Mouse (Mus musculus): ENCODE results near the gene Pcdh18. TPM values are rescaled to one million over a fixed set of nuclear protein-coding genes. Genes with fewer than 3 reads are reported as not detected.

Gene Pcdh18
- polyA plus RNA-seq, 1 experiment from 2014 or later: 63.6 TPM

DNA sequence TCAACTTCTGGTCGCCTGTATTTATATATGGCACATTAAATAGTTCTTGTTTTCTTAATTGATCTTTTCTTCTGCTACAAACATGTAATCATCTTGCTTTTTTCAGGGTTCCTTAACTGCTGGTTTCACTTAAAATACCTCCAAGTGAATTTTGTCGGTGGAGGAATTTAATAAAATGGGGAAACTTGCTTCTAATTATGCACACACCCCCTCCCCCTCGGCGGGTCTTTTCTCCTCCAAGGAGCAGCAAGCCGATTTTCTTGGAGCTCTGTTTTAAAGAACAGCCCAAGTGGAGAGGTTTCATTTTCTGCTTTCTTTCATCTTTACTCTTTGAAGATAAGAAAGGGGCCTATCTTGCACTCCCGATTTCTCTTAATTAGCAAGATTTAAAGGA, 498 bp upstream of the Pcdh18 start:
- ATAC-seq (ENCODE audit: low FRiP score): peak; percentile 44; the same call in 1 of the 2 replicates
- no peaks in the 10 kb centered on the region for H3K9me3 ChIP-seq (ENCODE audit: control insufficient read depth, low read length)
- H3K4me1 ChIP-seq (replicated peaks; ENCODE audit: control insufficient read depth, insufficient read depth, low read length): peaks cover 7% of the 10 kb centered on the region; the same call in 1 of the 2 replicates
- H3K4me2 ChIP-seq (replicated peaks; ENCODE audit: low read depth, low read length): peak overlapping the region; percentile 58
- no peaks in the 10 kb centered on the region for H3K36me3 ChIP-seq (ENCODE audit: control insufficient read depth, insufficient read depth, low read length)
- whole genome bisulfite sequencing: 0% methylated on average over 6 of the region's 6 CpGs
- peak overlapping the region; percentile 69 for H3K4me3 ChIP-seq (ENCODE audit: low read depth, low read length)
- DNase-seq (ENCODE audit: low spot score): peak; percentile 76
- peak overlapping the region; percentile 91 for H3K27ac ChIP-seq (ENCODE audit: low read depth, low read length)
- no peaks in the 10 kb centered on the region for H3K27me3 ChIP-seq (ENCODE audit: control insufficient read depth, insufficient read depth, low read length)
- H3K9ac ChIP-seq (ENCODE audit: low read depth, low read length): peak overlapping the region; percentile 80; the same call in 1 of the 2 replicates

DNA sequence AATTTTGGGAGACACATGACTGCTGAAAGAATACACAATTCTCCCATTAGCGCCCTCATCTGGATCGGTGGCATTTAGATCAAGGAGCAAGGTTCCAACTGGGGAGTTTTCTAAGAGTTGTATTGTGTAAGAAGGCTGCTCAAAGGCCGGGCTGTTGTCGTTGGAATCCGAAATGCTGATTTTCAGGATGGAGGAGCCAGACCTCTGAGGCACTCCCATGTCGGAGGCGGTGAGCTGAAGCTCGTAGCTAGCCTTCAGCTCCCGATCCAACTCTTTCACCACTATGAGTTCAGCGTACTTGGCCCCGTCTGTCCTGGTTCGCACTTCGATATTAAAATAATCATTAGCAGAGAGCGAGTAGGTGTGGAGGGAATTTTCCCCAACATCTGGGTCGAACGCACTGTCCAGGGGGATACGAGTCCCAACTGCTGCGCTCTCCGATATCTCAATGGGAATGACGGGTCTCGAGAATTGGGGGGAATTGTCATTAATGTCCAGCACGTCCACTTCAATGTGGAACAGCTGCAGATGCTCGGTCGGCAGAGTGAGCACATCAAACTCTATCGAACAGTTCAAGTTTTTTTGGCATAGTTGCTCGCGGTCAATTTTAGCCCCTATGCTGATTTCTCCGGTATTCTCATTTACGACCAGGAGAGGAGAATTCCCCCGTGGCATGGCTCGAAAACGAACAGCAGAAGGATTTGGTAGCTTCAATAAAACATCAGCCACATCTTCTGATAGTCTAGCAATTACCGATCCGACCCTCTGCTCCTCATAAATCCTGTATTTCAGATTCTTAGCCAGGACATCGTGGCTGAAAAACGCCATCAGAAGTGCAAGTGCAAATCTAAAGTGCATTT, 909 bp downstream of the Pcdh18 start:
- under 1% methylated on average over 36 of the region's 36 CpGs for WGBS
- H3K27ac ChIP-seq (ENCODE audit: low read depth, low read length): peak overlapping the region; percentile 91
- H3K4me3 ChIP-seq (ENCODE audit: low read depth, low read length): peak overlapping the region; percentile 69
- H3K9me3 ChIP-seq (ENCODE audit: control insufficient read depth, low read length): no peaks in the 10 kb centered on the region
- peak overlapping the region; percentile 80 for H3K9ac ChIP-seq (ENCODE audit: low read depth, low read length)
- DNase-seq (ENCODE audit: low spot score) (peak; percentile 60), ATAC-seq (ENCODE audit: low FRiP score) (no peak; the same call in 1 of the 2 replicates)
- H3K27me3 ChIP-seq (ENCODE audit: control insufficient read depth, insufficient read depth, low read length): no peaks in the 10 kb centered on the region
- H3K4me2 ChIP-seq (replicated peaks; ENCODE audit: low read depth, low read length): peak overlapping the region; percentile 58
- no peaks in the 10 kb centered on the region for H3K36me3 ChIP-seq (ENCODE audit: control insufficient read depth, insufficient read depth, low read length)
- peaks cover 7% of the 10 kb centered on the region; the same call in 1 of the 2 replicates for H3K4me1 ChIP-seq (replicated peaks; ENCODE audit: control insufficient read depth, insufficient read depth, low read length)

DNA sequence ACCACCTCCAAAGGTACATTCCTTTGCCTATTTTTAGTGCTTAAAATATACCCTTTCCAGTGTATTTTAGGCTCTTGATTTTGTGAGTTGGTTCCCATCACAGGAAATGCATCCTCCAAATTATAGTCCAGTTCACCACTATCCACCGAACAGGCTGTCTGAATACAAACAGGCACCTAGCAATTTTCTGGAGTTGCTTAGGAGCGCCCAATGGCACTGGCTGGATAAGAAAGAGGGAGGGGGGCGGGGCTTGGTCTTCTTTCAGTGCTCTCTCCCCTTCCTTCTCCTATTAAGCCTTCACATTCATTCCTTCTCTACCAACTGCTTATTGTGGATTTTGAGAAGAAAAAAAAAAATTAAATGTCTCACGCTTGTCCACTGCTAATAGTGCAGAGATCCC, 4.4 kb downstream of the Pcdh18 start:
- DNase-seq (ENCODE audit: low spot score) (no peak), ATAC-seq (ENCODE audit: low FRiP score) (no peak)
- peaks cover 7% of the 10 kb centered on the region; the same call in 1 of the 2 replicates for H3K4me1 ChIP-seq (replicated peaks; ENCODE audit: control insufficient read depth, insufficient read depth, low read length)
- WGBS: 77% methylated on average over 4 of the region's 4 CpGs
- no peak overlapping the region for H3K9ac ChIP-seq (ENCODE audit: low read depth, low read length)
- H3K27ac ChIP-seq (ENCODE audit: low read depth, low read length): no peak overlapping the region
- no peaks in the 10 kb centered on the region for H3K27me3 ChIP-seq (ENCODE audit: control insufficient read depth, insufficient read depth, low read length)
- H3K36me3 ChIP-seq (ENCODE audit: control insufficient read depth, insufficient read depth, low read length): no peaks in the 10 kb centered on the region; the same call in 1 of the 2 replicates
- peak overlapping the region; percentile 14; the same call in 1 of the 2 replicates for H3K4me2 ChIP-seq (replicated peaks; ENCODE audit: low read depth, low read length)
- peak overlapping the region; percentile 69; the same call in 1 of the 2 replicates for H3K4me3 ChIP-seq (ENCODE audit: low read depth, low read length)
- no peaks in the 10 kb centered on the region for H3K9me3 ChIP-seq (ENCODE audit: control insufficient read depth, low read length)

DNA sequence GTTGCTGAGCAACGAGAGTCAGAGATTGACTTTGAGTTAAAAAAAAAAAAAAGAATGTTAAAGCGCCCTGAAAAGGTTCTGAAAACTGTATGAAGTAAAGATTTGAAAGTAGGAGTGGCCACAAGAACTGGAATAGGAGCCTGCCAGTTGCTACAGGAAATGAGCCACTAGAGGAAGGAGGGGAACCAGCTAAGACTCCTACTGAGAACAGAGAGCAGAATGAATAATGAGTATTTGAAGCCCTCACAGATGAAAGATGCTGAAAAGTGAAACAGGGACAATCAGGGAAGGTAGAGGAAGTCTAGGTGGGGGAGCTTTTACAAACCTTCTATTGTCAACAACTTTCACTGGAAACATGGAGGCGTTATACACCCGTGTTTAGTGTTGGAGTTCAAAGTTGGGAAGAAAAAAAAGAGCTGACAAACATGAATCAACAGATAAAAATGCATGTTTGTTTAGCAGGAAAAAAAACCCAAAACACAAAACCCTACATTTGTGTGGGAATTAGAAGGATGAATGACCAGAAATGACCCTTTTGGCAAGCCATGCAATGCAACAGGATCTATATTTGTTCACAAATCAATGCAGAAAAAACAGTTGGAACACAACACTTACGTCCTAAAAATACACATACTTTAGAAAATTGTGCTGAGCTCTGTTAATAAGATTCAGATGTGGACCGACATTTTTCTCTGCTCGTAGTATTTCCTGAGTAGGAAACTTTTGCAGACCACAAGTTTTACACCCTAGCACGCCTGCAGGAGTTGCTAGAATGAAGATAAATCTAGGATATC, 7.4 kb downstream of the Pcdh18 start:
- Histone ChIP-seq H3K4me1 (replicated peaks; ENCODE audit: control insufficient read depth, insufficient read depth, low read length) (peaks cover 7% of the 10 kb centered on the region; the same call in 1 of the 2 replicates), H3K9me3 (ENCODE audit: control insufficient read depth, low read length) (no peaks in the 10 kb centered on the region), H3K36me3 (ENCODE audit: control insufficient read depth, insufficient read depth, low read length) (peaks cover 3% of the 10 kb centered on the region), H3K4me3 (ENCODE audit: low read depth, low read length) (no peak overlapping the region), H3K4me2 (replicated peaks; ENCODE audit: low read depth, low read length) (no peak overlapping the region), H3K27me3 (ENCODE audit: control insufficient read depth, insufficient read depth, low read length) (no peaks in the 10 kb centered on the region), H3K9ac (ENCODE audit: low read depth, low read length) (no peak overlapping the region), H3K27ac (ENCODE audit: low read depth, low read length) (no peak overlapping the region)
- WGBS: 62% methylated on average over 8 of the region's 8 CpGs
- ATAC-seq (ENCODE audit: low FRiP score) (no peak), DNase-seq (ENCODE audit: low spot score) (no peak)

DNA sequence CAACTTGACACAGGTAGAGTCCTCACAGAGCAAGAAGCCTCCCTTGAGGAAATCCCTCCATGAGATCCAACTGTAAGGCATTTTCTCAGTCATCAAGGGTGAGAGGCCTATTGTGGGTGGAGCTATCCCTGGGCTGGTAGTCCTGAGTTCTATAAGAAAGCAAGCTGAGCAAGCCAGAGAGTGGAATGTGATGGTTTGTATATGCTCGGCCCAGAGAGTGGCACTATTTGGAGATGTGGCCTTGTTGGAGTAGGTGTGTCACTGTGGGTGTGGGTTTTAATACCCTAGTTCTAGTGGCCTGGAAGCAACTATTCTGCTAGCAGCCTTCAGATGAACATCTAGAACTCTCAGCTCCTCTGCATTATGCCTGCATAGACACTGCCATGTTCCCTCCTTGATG, 9.1 kb downstream of the Pcdh18 start:
- no peaks in the 10 kb centered on the region for H3K27me3 ChIP-seq (ENCODE audit: control insufficient read depth, insufficient read depth, low read length)
- H3K9me3 ChIP-seq (ENCODE audit: control insufficient read depth, low read length): no peaks in the 10 kb centered on the region
- H3K4me2 ChIP-seq (replicated peaks; ENCODE audit: low read depth, low read length): no peak overlapping the region
- H3K4me1 ChIP-seq (replicated peaks; ENCODE audit: control insufficient read depth, insufficient read depth, low read length): peaks cover under 1% of the 10 kb centered on the region; the same call in 1 of the 2 replicates
- no peak overlapping the region for H3K9ac ChIP-seq (ENCODE audit: low read depth, low read length)
- H3K27ac ChIP-seq (ENCODE audit: low read depth, low read length): no peak overlapping the region
- H3K36me3 ChIP-seq (ENCODE audit: control insufficient read depth, insufficient read depth, low read length): peaks cover 6% of the 10 kb centered on the region
- H3K4me3 ChIP-seq (ENCODE audit: low read depth, low read length): no peak overlapping the region
- DNase-seq (ENCODE audit: low spot score) (no peak), ATAC-seq (ENCODE audit: low FRiP score) (no peak)
- WGBS: 94% methylated on average over 1 of the region's 1 CpGs

DNA sequence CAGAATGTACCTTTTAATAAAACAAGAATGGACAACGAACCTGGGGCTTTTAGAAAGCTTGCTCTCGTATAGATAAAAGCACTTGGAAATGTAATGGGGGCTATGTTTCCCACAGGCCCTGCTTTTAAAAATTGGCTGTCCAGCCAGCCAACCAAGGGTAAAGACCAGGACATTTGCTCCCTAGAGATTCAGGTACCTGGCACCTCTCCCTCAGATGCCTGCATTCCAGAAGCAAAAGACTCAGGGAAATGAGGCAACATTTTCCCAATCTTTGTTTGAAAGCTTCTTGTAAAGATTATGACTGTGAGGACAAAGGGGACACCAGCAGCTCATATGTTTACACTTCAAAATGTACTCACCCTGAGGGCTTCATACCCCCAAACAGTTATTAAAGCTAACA, 18.1 kb downstream of the Pcdh18 start:
- WGBS: 79% methylated on average over 2 of the region's 2 CpGs
- ATAC-seq (ENCODE audit: low FRiP score): no peak
- Histone ChIP-seq H3K4me2 (replicated peaks; ENCODE audit: low read depth, low read length) (no peak overlapping the region), H3K27ac (ENCODE audit: low read depth, low read length) (no peak overlapping the region), H3K9me3 (ENCODE audit: control insufficient read depth, low read length) (no peaks in the 10 kb centered on the region), H3K9ac (ENCODE audit: low read depth, low read length) (no peak overlapping the region), H3K27me3 (ENCODE audit: control insufficient read depth, insufficient read depth, low read length) (no peaks in the 10 kb centered on the region), H3K4me1 (replicated peaks; ENCODE audit: control insufficient read depth, insufficient read depth, low read length) (no peaks in the 10 kb centered on the region), H3K4me3 (ENCODE audit: low read depth, low read length) (no peak overlapping the region), H3K36me3 (ENCODE audit: control insufficient read depth, insufficient read depth, low read length) (no peaks in the 10 kb centered on the region)
- DNase-seq (ENCODE audit: low spot score): no peak

DNA sequence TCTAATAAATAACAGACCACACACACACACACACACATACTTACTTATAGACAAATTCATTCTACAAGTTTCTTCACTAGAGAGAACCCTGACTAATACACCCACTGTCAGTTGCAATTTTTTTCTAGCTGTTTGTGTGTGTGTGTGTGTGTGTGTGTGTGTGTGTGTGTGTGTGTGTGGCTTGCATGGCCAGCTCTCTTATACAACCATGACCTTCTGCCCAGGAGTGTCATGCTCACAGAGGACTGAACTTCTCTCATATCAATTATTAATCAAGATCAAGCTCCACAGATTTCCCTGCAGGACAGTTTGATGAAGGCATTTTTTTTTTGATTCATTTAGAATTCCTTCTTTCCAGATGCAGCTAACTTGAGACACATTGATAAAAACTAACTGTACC, 18.6 kb downstream of the Pcdh18 start:
- H3K36me3 ChIP-seq (ENCODE audit: control insufficient read depth, insufficient read depth, low read length): no peaks in the 10 kb centered on the region
- H3K9ac ChIP-seq (ENCODE audit: low read depth, low read length): no peak overlapping the region
- H3K27me3 ChIP-seq (ENCODE audit: control insufficient read depth, insufficient read depth, low read length): no peaks in the 10 kb centered on the region
- no peak overlapping the region for H3K4me3 ChIP-seq (ENCODE audit: low read depth, low read length)
- no peaks in the 10 kb centered on the region for H3K4me1 ChIP-seq (replicated peaks; ENCODE audit: control insufficient read depth, insufficient read depth, low read length)
- H3K27ac ChIP-seq (ENCODE audit: low read depth, low read length): no peak overlapping the region
- H3K9me3 ChIP-seq (ENCODE audit: control insufficient read depth, low read length): no peaks in the 10 kb centered on the region
- DNase-seq (ENCODE audit: low spot score): no peak
- H3K4me2 ChIP-seq (replicated peaks; ENCODE audit: low read depth, low read length): no peak overlapping the region
- no peak for ATAC-seq (ENCODE audit: low FRiP score)

DNA sequence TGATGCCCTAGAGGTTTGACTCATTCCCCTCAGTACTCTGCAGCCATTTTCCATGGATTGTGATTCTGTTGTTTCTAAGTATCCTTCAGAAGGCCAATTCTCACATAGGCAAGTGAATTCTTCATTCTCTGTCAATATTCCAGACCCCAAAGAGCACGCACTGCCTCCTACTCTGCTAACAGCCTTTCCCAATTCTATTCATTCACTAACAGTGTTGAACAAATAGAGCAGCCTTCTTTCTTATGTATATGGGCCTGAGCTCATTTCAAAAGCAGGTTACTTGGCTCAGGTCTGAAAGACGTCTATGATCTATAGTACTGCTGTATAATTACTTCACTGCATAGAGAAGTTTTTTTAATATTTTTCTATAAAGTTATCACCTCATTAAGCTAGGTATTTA, 50.6 kb downstream of the Pcdh18 start:
- Histone ChIP-seq H3K4me2 (replicated peaks; ENCODE audit: low read depth, low read length) (no peak overlapping the region), H3K4me3 (ENCODE audit: low read depth, low read length) (no peak overlapping the region), H3K9ac (ENCODE audit: low read depth, low read length) (no peak overlapping the region), H3K36me3 (ENCODE audit: control insufficient read depth, insufficient read depth, low read length) (no peaks in the 10 kb centered on the region), H3K9me3 (ENCODE audit: control insufficient read depth, low read length) (no peaks in the 10 kb centered on the region), H3K27me3 (ENCODE audit: control insufficient read depth, insufficient read depth, low read length) (no peaks in the 10 kb centered on the region), H3K4me1 (replicated peaks; ENCODE audit: control insufficient read depth, insufficient read depth, low read length) (no peaks in the 10 kb centered on the region), H3K27ac (ENCODE audit: low read depth, low read length) (no peak overlapping the region)
- ATAC-seq (ENCODE audit: low FRiP score): no peak
- no peak for DNase-seq (ENCODE audit: low spot score)
- 36% methylated on average over 2 of the region's 2 CpGs for WGBS
